Comparison of ENCODE assay signal across 8 mouse cellular contexts in the genomic region with DNA sequence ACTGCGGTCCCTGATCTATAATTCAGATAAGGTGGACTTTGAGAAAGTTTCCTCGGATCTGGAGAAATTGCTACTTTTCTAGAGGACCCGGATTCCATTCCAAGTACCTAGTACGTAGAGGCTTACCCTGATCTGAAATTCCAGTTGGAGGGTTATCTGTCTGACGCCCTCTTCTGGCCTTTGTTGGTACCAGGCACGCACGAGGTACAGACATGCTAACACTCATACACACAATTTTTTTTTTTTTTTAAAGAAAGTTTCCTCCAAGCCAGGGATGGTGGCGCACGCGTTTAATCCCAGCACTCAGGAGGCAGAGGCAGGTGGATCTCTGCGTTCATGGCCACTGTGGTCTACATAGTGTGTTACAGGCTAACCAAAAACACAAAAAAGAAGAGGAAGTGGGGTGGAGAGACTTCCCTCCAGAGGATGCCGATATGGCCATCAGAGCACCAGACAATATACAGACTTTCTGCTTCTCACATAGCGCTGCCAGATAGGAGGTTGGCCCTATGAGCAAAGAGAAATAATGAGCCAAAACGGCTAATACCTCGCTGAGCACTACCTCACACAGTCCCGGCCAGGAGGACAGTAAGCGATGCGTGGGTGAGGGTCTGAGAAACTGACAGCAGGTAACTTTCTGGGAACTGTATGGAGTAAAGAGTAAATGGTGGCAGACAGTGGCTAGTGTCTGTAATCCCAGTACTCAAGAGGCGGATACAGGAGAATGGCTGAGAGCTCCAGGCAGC. TPM values are rescaled to one million over a fixed set of nuclear protein-coding genes. Genes with fewer than 3 reads are reported as not detected.
DNase-seq lines count a peak whose midpoint lies in the region; ATAC-seq and TF ChIP-seq lines count a peak whose summit lies in the region.

No protein-coding gene starts in this region.

- peak overlapping the region; percentile 34; the same call in 1 of the 2 replicates for H3K4me3 ChIP-seq in heart, adult 2 months
- H3K4me3 ChIP-seq in E14TG2a.4 (replicated peaks; ENCODE audit: low read length) = peak overlapping the region; percentile 87
- H3K4me3 ChIP-seq in forebrain, embryonic 16.5 days (replicated peaks; ENCODE audit: low read length) = peak overlapping the region; percentile 58
- H3K4me3 ChIP-seq in neural tube, embryonic 15.5 days (replicated peaks) = peak overlapping the region; percentile 80

- H3K4me1 ChIP-seq in heart, adult 2 months (ENCODE audit: control insufficient read depth, insufficient read depth, low read length) = peaks cover 6% of the 10 kb centered on the region
- peaks cover 38% of the 10 kb centered on the region for H3K4me1 ChIP-seq in E14TG2a.4 (replicated peaks; ENCODE audit: low read depth, low read length)
- H3K4me1 ChIP-seq in forebrain, embryonic 16.5 days (replicated peaks; ENCODE audit: control insufficient read depth, insufficient read depth, low read length) = peaks cover 10% of the 10 kb centered on the region
- peaks cover 16% of the 10 kb centered on the region for H3K4me1 ChIP-seq in neural tube, embryonic 15.5 days

- no peak for TF ChIP-seq EP300 in heart, adult 2 months (IDR thresholded peaks at IDR 0.05; ENCODE audit: insufficient read depth, low read depth, low read length)

- no peaks in the 10 kb centered on the region for H3K27me3 ChIP-seq in heart, adult 2 months (ENCODE audit: control insufficient read depth, insufficient read depth, low read length)
- H3K27me3 ChIP-seq in E14TG2a.4 (ENCODE audit: insufficient read depth, low read length) = peaks cover 3% of the 10 kb centered on the region
- H3K27me3 ChIP-seq in forebrain, embryonic 16.5 days (replicated peaks; ENCODE audit: control insufficient read depth, insufficient read depth, low read length) = no peaks in the 10 kb centered on the region
- H3K27me3 ChIP-seq in neural tube, embryonic 15.5 days (replicated peaks) = no peaks in the 10 kb centered on the region

- peaks cover 7% of the 10 kb centered on the region for H3K79me2 ChIP-seq in heart, adult 2 months (replicated peaks; ENCODE audit: control insufficient read depth, insufficient read depth, low read length)

- TF ChIP-seq POLR2A in heart, adult 2 months (IDR thresholded peaks at IDR 0.05; ENCODE audit: insufficient read depth, low read depth, low read length) = no peak

- intact Hi-C loops in heart, adult 2 months (cut with DNase I) = loop anchor here (2.0 kb wide), 1 partner anchor 32 kb away; no protein-coding TSS in a partner anchor
- intact Hi-C loops in heart, postnatal 25 days (cut with DNase I) = loop anchor here (5.0 kb wide), 1 partner anchor 53 kb away; no protein-coding TSS in a partner anchor

- H3K27ac ChIP-seq in heart, adult 2 months = peak overlapping the region; percentile 94
- H3K27ac ChIP-seq in forebrain, embryonic 16.5 days (ENCODE audit: low read length) = no peak overlapping the region
- H3K27ac ChIP-seq in neural tube, embryonic 15.5 days (replicated peaks) = no peak overlapping the region

- DNase-seq in heart, adult 2 months = no peak
- no peak for DNase-seq in heart, postnatal 25 days (ENCODE audit: low spot score)
- DNase-seq in liver = peak; percentile 61
- no peak for DNase-seq in natural killer cell, adult 2 months (ENCODE audit: low spot score in 2 of 2)

- H3K4me2 ChIP-seq in forebrain, embryonic 16.5 days (ENCODE audit: low read length) = peak overlapping the region; percentile 77
- H3K4me2 ChIP-seq in neural tube, embryonic 15.5 days = peak overlapping the region; percentile 92

- peak; percentile 56 for TF ChIP-seq CTCF in heart, adult 2 months (IDR thresholded peaks at IDR 0.05)
- peak; percentile 46 for TF ChIP-seq CTCF in E14TG2a.4 (conservative IDR thresholded peaks at IDR 0.05; ENCODE audit: low read length)

- H3K36me3 ChIP-seq in heart, adult 2 months (ENCODE audit: control insufficient read depth, insufficient read depth, low read length) = peaks cover 7% of the 10 kb centered on the region
- peaks cover 14% of the 10 kb centered on the region; the same call in 1 of the 2 replicates for H3K36me3 ChIP-seq in E14TG2a.4 (ENCODE audit: insufficient read depth, low read length)
- no peaks in the 10 kb centered on the region for H3K36me3 ChIP-seq in forebrain, embryonic 16.5 days (ENCODE audit: control insufficient read depth, insufficient read depth)
- no peaks in the 10 kb centered on the region for H3K36me3 ChIP-seq in neural tube, embryonic 15.5 days

- H3K9ac ChIP-seq in heart, adult 2 months (ENCODE audit: low read depth, low read length) = no peak overlapping the region
- H3K9ac ChIP-seq in forebrain, embryonic 16.5 days (replicated peaks; ENCODE audit: low read depth, low read length) = no peak overlapping the region
- H3K9ac ChIP-seq in neural tube, embryonic 15.5 days (replicated peaks) = no peak overlapping the region

- 71% methylated on average over 19 of the region's 19 CpGs for WGBS in heart, adult 2 months
- WGBS in forebrain, embryonic 16.5 days = 81% methylated on average over 19 of the region's 19 CpGs
- WGBS in neural tube, embryonic 15.5 days = 77% methylated on average over 19 of the region's 19 CpGs

- H3K9me3 ChIP-seq in E14TG2a.4 (ENCODE audit: low read length) = no peaks in the 10 kb centered on the region
- H3K9me3 ChIP-seq in forebrain, embryonic 16.5 days (ENCODE audit: control insufficient read depth, low read length) = no peaks in the 10 kb centered on the region
- H3K9me3 ChIP-seq in neural tube, embryonic 15.5 days (replicated peaks) = no peaks in the 10 kb centered on the region

- no peak for ATAC-seq in forebrain, embryonic 16.5 days
- ATAC-seq in neural tube, embryonic 15.5 days (ENCODE audit: low FRiP score) = no peak
- no peak for ATAC-seq in frontal cortex, adult (ENCODE audit: low TSS enrichment)

RNA-seq across cellular contexts. Expression of a gene that starts 0.7 kb away (rescaled TPM):
- 100 to 1,000 TPM; 200 to 246 TPM for total RNA-seq in heart, adult 2 months (2021)
- 111 and 169 TPM in 2 replicates for polyA plus RNA-seq in heart, adult 2 months (2012; rRNA removed)
- 100 to 1,000 TPM; 179 to 215 TPM for total RNA-seq in heart, postnatal 25 days (2021)
- 19.8 and 20.0 TPM in 2 replicates for polyA plus RNA-seq in forebrain, embryonic 16.5 days (2015; fragmentation: Nextera tagmentation; extraction: Ambion mirVana)
- polyA plus RNA-seq in neural tube, embryonic 15.5 days (2015; fragmentation: Nextera tagmentation; extraction: Ambion mirVana) = 25.2 and 39.3 TPM in 2 replicates

RNA-seq across cellular contexts. Expression of a gene that starts 45.6 kb away (rescaled TPM):
- 10 to 100 TPM; 52.1 to 62.9 TPM for total RNA-seq in heart, adult 2 months (2021)
- 37.6 and 41.3 TPM in 2 replicates for polyA plus RNA-seq in heart, adult 2 months (2012; rRNA removed)
- 10 to 100 TPM; 49.0 to 53.0 TPM for total RNA-seq in heart, postnatal 25 days (2021)
- polyA plus RNA-seq in forebrain, embryonic 16.5 days (2015; fragmentation: Nextera tagmentation; extraction: Ambion mirVana) = 107 and 114 TPM in 2 replicates
- polyA plus RNA-seq in neural tube, embryonic 15.5 days (2015; fragmentation: Nextera tagmentation; extraction: Ambion mirVana) = 95.7 and 112 TPM in 2 replicates

Comparison
In these comparisons a context has a peak if more than half of its experiments do, and no peak if none do; other contexts are left out.
1. H3K4me3 ChIP-seq: peak in every context shown above with its lines; median percentile 87 in E14TG2a.4; 80 in neural tube, embryonic 15.5 days; 58 in forebrain, embryonic 16.5 days; 34 in heart, adult 2 months.